Mouse (Mus musculus) heart, adult 9 months (tissue): Measurements from ENCODE around the gene Cblb.

ENCODE experiments used
- DNase-seq, 2 experiments: peaks; one replicate each; pipeline ENCODE4 v3.0.0; 2022; ENCODE audit warnings: low spot score in 2 of 2

The Cblb gene

DNA sequence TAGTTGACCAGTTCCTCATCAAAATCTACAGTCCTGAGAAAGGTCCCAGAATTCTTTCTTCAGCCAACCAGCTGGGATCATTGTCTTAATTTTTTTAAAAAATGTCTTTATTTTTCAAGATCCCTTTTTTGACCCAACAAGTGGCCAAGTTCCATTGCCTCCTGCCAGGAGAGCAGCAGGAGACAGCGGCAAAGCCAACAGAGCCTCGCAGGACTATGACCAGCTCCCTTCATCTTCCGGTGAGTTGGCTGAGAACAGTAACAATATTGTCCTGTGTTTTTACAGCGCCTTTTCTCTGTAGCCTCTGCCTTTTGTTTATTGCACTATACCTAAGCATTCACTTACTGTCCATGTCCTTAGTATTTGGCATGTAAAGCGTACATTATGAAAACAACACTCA lies 163.0 kb downstream of the Cblb start:
- DNase-seq = no peak

- no peak for DNase-seq
These were observed 163.8 kb downstream of the Cblb start for GRCm38 (mm10) chr16:52194866-52195265.

DNA sequence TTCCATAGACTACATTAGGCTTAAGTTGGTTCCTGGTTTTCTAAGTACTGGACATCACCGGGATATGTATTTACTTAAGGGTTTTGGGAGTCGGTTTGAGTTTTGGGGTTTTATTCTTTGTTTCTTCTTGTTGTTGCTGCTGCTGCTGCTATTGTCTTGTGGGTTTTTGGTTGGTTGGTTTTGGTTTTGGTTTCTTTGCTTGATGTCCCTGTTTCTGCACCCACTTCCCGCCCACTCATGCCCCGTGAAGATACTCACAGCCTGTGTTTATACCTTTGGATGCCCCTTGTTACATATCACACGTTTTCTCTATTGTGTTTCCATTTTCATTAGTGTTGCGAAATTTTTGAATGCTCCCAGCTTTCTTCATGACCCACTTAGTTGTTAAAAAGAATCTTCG lies 169.1 kb downstream of the Cblb start:
- DNase-seq = no peak

DNA sequence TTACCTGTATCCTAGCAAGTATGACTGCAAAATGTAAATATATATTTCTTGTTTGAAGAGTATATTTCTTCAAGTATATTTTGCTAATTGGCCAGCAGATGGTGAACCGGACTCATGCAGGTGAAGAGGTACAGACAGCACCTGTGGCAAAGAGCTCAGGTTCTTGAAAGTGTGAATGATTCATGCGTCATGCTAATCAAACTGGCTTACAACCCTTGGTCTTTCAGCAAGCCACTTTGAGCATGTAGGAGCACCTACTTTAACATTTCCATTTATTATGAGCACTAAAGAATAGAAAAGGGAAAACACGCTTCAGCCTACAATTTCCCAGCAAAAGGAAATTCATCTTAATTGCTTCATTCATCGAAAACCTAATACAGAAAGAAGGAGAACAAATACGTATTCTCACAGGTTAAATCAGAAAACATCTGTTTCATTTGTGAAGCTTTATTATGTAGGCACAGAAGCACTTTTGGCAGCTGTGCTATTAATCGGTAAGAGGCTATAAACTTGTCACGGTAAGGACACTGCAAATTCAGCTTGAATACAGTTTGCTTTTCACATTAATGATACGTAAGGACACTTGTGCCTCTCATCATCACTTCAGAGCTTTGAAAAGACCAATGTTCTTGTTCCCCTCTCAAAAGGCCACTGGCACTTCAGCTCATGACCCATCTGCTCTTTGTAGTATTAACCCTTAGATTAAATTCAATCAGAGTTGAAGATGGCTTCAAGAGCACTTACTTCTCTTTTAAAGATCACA lies 180.0 kb downstream of the Cblb start:
- no peak for DNase-seq

DNA sequence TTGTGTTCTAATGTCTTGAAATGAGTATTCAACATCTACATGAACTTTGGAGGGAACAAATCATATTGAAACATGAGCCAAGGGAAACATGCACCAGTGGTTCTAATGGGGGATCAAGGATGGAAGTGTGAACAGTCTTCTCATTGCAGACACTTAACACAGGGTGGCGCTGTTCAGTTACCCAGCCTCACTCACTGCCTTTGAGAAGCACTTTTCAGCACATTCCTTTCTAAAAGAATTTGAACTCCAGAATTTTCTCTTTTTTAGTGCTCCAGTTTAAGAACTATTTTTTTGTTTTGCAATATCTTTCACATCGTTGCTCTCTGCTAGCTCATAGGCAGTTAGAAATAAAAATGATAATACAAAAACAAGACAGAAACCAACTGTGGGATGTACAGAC lies 188.0 kb downstream of the Cblb start:
- DNase-seq = no peak

GRCm38 (mm10) chr16:52222896-52223295 lies 191.9 kb downstream of the Cblb start:
- DNase-seq = no peak

DNA sequence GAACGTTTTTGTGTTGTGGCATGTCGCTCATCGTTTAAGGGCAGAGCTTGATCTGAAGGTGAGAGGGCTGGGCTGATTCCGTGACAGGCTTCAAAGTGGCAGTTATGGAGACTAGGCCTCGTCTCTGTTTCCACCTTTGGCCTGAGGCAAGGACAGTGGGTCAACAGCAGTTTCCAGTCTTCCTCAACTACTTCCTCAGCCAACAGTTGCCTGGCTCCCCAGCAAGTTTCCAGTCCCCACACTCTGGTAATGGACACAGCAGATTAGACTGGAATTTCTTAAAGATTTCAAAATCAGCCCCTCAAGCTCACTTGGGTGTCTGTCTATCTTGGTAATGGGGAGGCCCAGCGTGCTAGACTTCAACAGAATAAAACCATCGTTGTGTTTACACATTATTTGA lies 198.4 kb downstream of the Cblb start:
- DNase-seq = no peak

DNA sequence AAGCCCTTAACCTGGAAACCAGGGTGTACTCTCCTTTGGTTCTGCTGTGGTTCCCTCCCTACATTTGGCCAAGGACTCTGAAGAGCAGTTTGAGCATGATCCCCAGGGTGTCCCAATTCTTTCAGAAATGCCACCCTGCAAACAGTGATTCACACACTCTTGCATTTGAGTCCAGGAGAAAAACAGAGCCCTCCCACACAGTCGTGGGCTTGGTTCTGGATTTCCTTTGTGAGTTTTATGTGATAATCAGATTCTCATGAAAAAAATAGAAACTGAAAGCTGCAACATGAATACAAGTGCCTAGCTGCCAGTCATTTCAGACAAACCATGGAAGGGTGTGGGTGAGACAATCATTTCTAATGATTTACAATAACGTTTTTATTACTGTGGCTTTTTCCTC lies 198.9 kb downstream of the Cblb start:
- DNase-seq = no peak

GRCm38 (mm10) chr16:52242144-52242543 lies 211.1 kb downstream of the Cblb start:
- no peak for DNase-seq

- no peak for DNase-seq
These were observed 212.5 kb downstream of the Cblb start for GRCm38 (mm10) chr16:52243421-52243973.

- no peak for DNase-seq
These were observed 219.2 kb downstream of the Cblb start for GRCm38 (mm10) chr16:52250196-52250595.

DNA sequence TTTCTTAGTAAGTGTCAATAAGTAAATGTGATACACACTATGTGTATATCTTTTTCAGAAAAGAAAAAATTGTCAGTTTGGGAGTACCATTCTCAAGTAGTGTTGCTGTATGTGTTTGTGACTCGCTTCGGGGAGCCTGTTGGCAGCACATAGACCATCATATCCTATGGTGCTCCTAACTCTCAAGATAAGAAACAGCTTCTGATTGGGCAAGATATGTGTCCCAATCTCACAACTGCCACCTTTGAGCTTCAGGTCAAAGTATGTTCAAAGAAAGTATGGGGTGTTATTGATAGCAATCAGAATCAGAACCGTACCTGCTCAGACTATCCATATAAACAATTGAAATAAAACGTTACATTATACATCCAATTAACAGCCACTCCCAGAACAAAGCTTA lies 219.9 kb downstream of the Cblb start:
- no peak for DNase-seq
